Mouse (Mus musculus): ENCODE data around the gene Chst13. TPM values are rescaled to one million over a fixed set of nuclear protein-coding genes. Genes with fewer than 3 reads are reported as not detected.
A peak's percentile ranks its signal among the peaks of the same experiment; 100 is the strongest.

Chst13 gene
- total RNA-seq (2014; rRNA removed): 0.11 and 0.21 TPM in 2 replicates
- polyA plus RNA-seq (2015; fragmentation: Nextera tagmentation; extraction: Ambion mirVana): 0.20 and 0.35 TPM in 2 replicates

GRCm38 (mm10) chr6:90324991-90325390 lies at the start of gene Chst13:
Chst13 (minus strand) TSS chr6:90325185.
- Histone ChIP-seq H3K9ac (replicated peaks; ENCODE audit: low read length) (no peak within 1 kb of the TSS), H3K4me2 (ENCODE audit: low read depth, low read length) (peak within 1 kb of the TSS; percentile 44), H3K27ac (no peak within 1 kb of the TSS), H3K4me3 (ENCODE audit: low read length) (no peak within 1 kb of the TSS), H3K36me3 (ENCODE audit: insufficient read depth, low read length) (no peaks in the 10 kb centered on the region), H3K9me3 (ENCODE audit: low read length) (no peaks in the 10 kb centered on the region), H3K27me3 (ENCODE audit: insufficient read depth, low read length) (no peaks in the 10 kb centered on the region), H3K4me1 (ENCODE audit: insufficient read depth, low read length) (no peaks in the 10 kb centered on the region; the same call in 1 of the 2 replicates)
- ATAC-seq (no peak), DNase-seq (ENCODE audit: low spot score) (no peak)
- 8% methylated on average over 22 of the region's 22 CpGs for WGBS
- no peak for TF ChIP-seq CTCF (IDR thresholded peaks at IDR 0.05; ENCODE audit: low read depth)

GRCm38 (mm10) chr6:90374647-90375046 lies 49.7 kb upstream of the Chst13 start:
- Histone ChIP-seq H3K4me3 (ENCODE audit: low read length) (no peak overlapping the region), H3K27me3 (ENCODE audit: insufficient read depth, low read length) (no peaks in the 10 kb centered on the region), H3K4me2 (ENCODE audit: low read depth, low read length) (no peak overlapping the region), H3K4me1 (ENCODE audit: insufficient read depth, low read length) (peaks cover 17% of the 10 kb centered on the region), H3K27ac (no peak overlapping the region), H3K36me3 (ENCODE audit: insufficient read depth, low read length) (peaks cover 50% of the 10 kb centered on the region; the same call in 1 of the 2 replicates), H3K9me3 (ENCODE audit: low read length) (no peaks in the 10 kb centered on the region), H3K9ac (replicated peaks; ENCODE audit: low read length) (no peak overlapping the region)
- TF ChIP-seq CTCF (IDR thresholded peaks at IDR 0.05; ENCODE audit: low read depth): no peak
- DNase-seq (ENCODE audit: low spot score) (no peak), ATAC-seq (no peak)
- 96% methylated on average over 4 of the region's 4 CpGs for WGBS

- H3K27me3 ChIP-seq (ENCODE audit: insufficient read depth, low read length): no peaks in the 10 kb centered on the region
- DNase-seq (ENCODE audit: low spot score) (peak; percentile 43), ATAC-seq (peak; percentile 84)
- H3K4me3 ChIP-seq (ENCODE audit: low read length): peak overlapping the region; percentile 96
- peak overlapping the region; percentile 93 for H3K4me2 ChIP-seq (ENCODE audit: low read depth, low read length)
- H3K36me3 ChIP-seq (ENCODE audit: insufficient read depth, low read length): peaks cover 18% of the 10 kb centered on the region; the same call in 1 of the 2 replicates
- 1% methylated on average over 92 of the region's 98 CpGs for WGBS
- peak overlapping the region; percentile 87 for H3K27ac ChIP-seq
- peak overlapping the region; percentile 86 for H3K9ac ChIP-seq (replicated peaks; ENCODE audit: low read length)
- peaks cover 17% of the 10 kb centered on the region for H3K4me1 ChIP-seq (ENCODE audit: insufficient read depth, low read length)
- peak; percentile 13; the same call in 1 of the 2 replicates for TF ChIP-seq CTCF (IDR thresholded peaks at IDR 0.05; ENCODE audit: low read depth)
- no peaks in the 10 kb centered on the region for H3K9me3 ChIP-seq (ENCODE audit: low read length)
Measured at GRCm38 (mm10) chr6:90369725-90370553, 45.0 kb upstream of the Chst13 start.

DNA sequence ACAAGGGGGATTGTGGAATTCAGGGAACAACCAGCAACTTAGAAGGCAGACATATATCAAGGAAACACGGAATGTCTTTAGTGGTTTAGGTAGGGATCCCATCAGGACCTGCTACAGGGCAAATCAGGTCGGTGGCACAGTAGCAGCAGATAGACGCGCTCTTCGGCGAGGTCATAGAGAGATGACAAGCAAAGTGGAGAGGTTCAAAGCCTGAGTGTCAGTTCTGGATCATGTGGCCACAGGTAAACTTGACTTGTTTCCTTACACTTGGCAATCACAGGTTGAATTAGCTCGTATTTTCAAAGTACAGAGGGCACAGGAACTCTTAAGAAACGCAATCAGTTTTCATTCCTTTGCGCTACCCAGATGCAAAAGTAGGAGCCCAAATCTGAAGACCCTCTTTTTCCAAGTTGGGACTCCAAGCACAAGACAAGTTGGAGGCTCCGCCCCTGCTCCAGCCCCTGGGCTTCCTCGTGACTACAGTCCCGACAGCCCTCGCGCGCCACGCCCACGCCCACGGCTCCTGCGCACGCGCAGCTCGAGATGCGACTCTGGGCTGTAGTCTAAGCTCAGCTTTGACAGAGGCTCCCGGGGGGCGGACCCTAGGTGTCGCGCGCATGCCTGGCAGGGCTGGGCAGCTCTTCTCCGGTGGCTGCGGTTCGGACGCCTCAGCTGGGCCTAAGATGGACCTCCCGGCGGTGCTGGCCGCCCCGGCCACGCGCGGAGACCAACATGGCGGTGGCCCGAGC lies 44.2 kb upstream of the Chst13 start, which contains the start of gene Zxdc:
TSS of gene Zxdc (plus strand) at position 517 of the 749 bp plus-strand sequence.
- Histone ChIP-seq H3K9ac (replicated peaks; ENCODE audit: low read length) (peak within 1 kb of the TSS; percentile 86), H3K27ac (peak within 1 kb of the TSS; percentile 87)

DNA sequence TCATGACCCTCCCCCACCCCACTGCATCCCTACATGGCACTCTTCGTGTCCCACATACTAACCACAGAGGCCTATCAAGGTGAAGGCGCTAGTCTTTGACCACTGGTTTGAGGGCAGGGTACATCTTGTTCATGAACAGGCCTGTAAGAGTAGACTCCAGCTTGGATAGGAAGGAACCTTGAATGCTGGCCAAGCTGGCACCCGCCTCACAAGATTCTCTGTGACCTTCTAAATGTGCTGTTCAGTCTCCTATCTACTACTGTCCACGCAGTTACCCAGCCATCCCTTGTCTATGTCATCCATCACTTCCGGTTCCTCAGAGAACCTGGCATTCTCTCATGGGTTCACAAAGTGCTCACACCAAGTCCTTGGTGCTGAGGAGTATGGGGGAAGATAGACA lies 38.3 kb upstream of the Chst13 start:
- no peak for TF ChIP-seq CTCF (IDR thresholded peaks at IDR 0.05; ENCODE audit: low read depth)
- Histone ChIP-seq H3K36me3 (ENCODE audit: insufficient read depth, low read length) (no peaks in the 10 kb centered on the region), H3K9ac (replicated peaks; ENCODE audit: low read length) (no peak overlapping the region), H3K4me2 (ENCODE audit: low read depth, low read length) (no peak overlapping the region), H3K4me3 (ENCODE audit: low read length) (no peak overlapping the region), H3K4me1 (ENCODE audit: insufficient read depth, low read length) (peaks cover 12% of the 10 kb centered on the region), H3K27me3 (ENCODE audit: insufficient read depth, low read length) (no peaks in the 10 kb centered on the region), H3K9me3 (ENCODE audit: low read length) (no peaks in the 10 kb centered on the region), H3K27ac (no peak overlapping the region)
- ATAC-seq: no peak
- WGBS: 90% methylated on average over 5 of the region's 5 CpGs
- no peak for DNase-seq (ENCODE audit: low spot score)

More for the DNA sequence above, 44.2 kb upstream of the Chst13 start, which contains the start of gene Zxdc:
- DNase-seq (ENCODE audit: low spot score) (peak; percentile 99), ATAC-seq (peak; percentile 97)
- WGBS: 6% methylated on average over 41 of the region's 41 CpGs
- peaks cover 17% of the 10 kb centered on the region for H3K4me1 ChIP-seq (ENCODE audit: insufficient read depth, low read length)
- peak; percentile 5; the same call in 1 of the 2 replicates for TF ChIP-seq CTCF (IDR thresholded peaks at IDR 0.05; ENCODE audit: low read depth)
- peak within 1 kb of the TSS; percentile 93 for H3K4me2 ChIP-seq (ENCODE audit: low read depth, low read length)
- H3K9me3 ChIP-seq (ENCODE audit: low read length): no peaks in the 10 kb centered on the region
- H3K4me3 ChIP-seq (ENCODE audit: low read length): peak within 1 kb of the TSS; percentile 96
- H3K27me3 ChIP-seq (ENCODE audit: insufficient read depth, low read length): no peaks in the 10 kb centered on the region
- H3K36me3 ChIP-seq (ENCODE audit: insufficient read depth, low read length): peaks cover 11% of the 10 kb centered on the region; the same call in 1 of the 2 replicates

- no peak for TF ChIP-seq CTCF (IDR thresholded peaks at IDR 0.05; ENCODE audit: low read depth)
- Histone ChIP-seq H3K4me2 (ENCODE audit: low read depth, low read length) (no peak overlapping the region), H3K4me1 (ENCODE audit: insufficient read depth, low read length) (peaks cover 12% of the 10 kb centered on the region), H3K9me3 (ENCODE audit: low read length) (no peaks in the 10 kb centered on the region), H3K27me3 (ENCODE audit: insufficient read depth, low read length) (no peaks in the 10 kb centered on the region), H3K27ac (no peak overlapping the region; the same call in 1 of the 2 replicates), H3K4me3 (ENCODE audit: low read length) (no peak overlapping the region), H3K9ac (replicated peaks; ENCODE audit: low read length) (no peak overlapping the region), H3K36me3 (ENCODE audit: insufficient read depth, low read length) (no peaks in the 10 kb centered on the region)
- no peak for ATAC-seq
- WGBS: 90% methylated on average over 6 of the region's 6 CpGs
- no peak for DNase-seq (ENCODE audit: low spot score)
Measured at GRCm38 (mm10) chr6:90360922-90361614, 36.1 kb upstream of the Chst13 start.
